Mouse (Mus musculus) intestine, embryonic 16.5 days (tissue): ENCODE measurements around the gene Gm36028. TPM values are rescaled to one million over a fixed set of nuclear protein-coding genes. Genes with fewer than 3 reads are reported as not detected.

Source experiments
- ATAC-seq: fragments of 200-750 bp; cut with Nextera tagmentation; 2 replicates; pipeline ENCODE4 v1.8.0; 2017; ENCODE audit warnings: moderate TSS enrichment, moderate library complexity
- H3K27ac ChIP-seq: fragments of 300-500 bp; sonication (generic); 2 replicates; pipeline ENCODE4 v1.5.1; 2014; ENCODE audit warnings: mild to moderate bottlenecking, low read length
- H3K27me3 ChIP-seq: fragments of 300-500 bp; sonication (generic); replicated peaks from 2 replicates; pipeline ENCODE4 v1.6.1; 2014; ENCODE audit warnings: low read length, control low read depth, mixed read lengths; ENCODE audit not compliant: control insufficient read depth, insufficient read depth
- H3K36me3 ChIP-seq: fragments of 300-500 bp; sonication (generic); 2 replicates; pipeline ENCODE4 v1.6.1; 2014; ENCODE audit warnings: low read length, control low read depth; ENCODE audit not compliant: control insufficient read depth, insufficient read depth
- H3K4me1 ChIP-seq: fragments of 300-500 bp; sonication (generic); 2 replicates; pipeline ENCODE4 v1.6.1; 2014; ENCODE audit warnings: low read length, control low read depth, mixed read lengths; ENCODE audit not compliant: control insufficient read depth, insufficient read depth
- H3K4me2 ChIP-seq: fragments of 300-500 bp; sonication (generic); 2 replicates; pipeline ENCODE4 v1.6.1; 2014; ENCODE audit warnings: low read depth, low read length, control low read depth
- H3K4me3 ChIP-seq: fragments of 300-500 bp; sonication (generic); 2 replicates; pipeline ENCODE4 v1.5.1; 2014; ENCODE audit warnings: mild to moderate bottlenecking, low read length
- H3K9ac ChIP-seq: fragments of 300-500 bp; sonication (generic); 2 replicates; pipeline ENCODE4 v1.6.1; 2014; ENCODE audit warnings: low read depth, low read length
- H3K9me3 ChIP-seq: fragments of 300-500 bp; sonication (generic); 2 replicates; pipeline ENCODE4 v1.6.1; 2016; ENCODE audit warnings: low read length, control low read depth; ENCODE audit not compliant: control insufficient read depth
- WGBS: fragments of 180-500 bp; shearing (Covaris S2); extraction: QIAGEN DNeasy Blood & Tissue Kit; methylation state at CpG from one replicate; pipeline ENCODE4 v1.1.7; 2014; 5-methylcytosine and 5-hydroxymethylcytosine counted together
- polyA plus RNA-seq: library from polyadenylated mRNA; unstranded; fragments of >200 nt; fragmentation: Nextera tagmentation; extraction: Ambion mirVana; gene quantifications from 2 replicates; pipeline ENCODE4 v1.2.1, GENCODE M21; 2015

The Gm36028 gene
- polyA plus RNA-seq, 1 experiment from 2014 or later, result 3.1 TPM

DNA sequence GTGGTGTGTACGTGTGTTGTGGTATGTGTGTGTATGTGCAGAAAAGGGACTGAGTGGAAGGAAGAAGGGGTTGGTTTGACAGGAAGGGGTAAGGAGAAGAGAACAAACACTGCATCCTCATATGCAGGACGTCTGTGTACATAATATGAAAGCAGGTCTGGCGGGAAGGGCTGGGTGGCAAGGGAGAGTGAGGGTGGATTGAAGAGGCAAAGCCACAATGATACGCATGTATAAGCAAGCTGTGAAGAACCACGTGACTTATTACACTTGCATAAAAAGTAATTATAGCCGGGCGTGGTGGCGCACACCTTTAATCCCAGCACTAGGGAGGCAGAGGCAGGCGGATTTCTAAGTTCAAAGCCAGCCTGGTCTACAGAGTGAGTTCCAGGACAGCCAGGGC lies 4.9 kb upstream of the Gm36028 start:
- no peaks in the 10 kb centered on the region for H3K36me3 ChIP-seq
- no peak overlapping the region for H3K4me3 ChIP-seq
- H3K4me2 ChIP-seq, result no peak overlapping the region
- no peak overlapping the region for H3K9ac ChIP-seq
- no peaks in the 10 kb centered on the region for H3K9me3 ChIP-seq
- H3K4me1 ChIP-seq, result peaks cover 6% of the 10 kb centered on the region
- H3K27ac ChIP-seq, result no peak overlapping the region
- no peak for ATAC-seq
- WGBS, result 80% methylated on average over 9 of the region's 9 CpGs
- H3K27me3 ChIP-seq, result no peaks in the 10 kb centered on the region

DNA sequence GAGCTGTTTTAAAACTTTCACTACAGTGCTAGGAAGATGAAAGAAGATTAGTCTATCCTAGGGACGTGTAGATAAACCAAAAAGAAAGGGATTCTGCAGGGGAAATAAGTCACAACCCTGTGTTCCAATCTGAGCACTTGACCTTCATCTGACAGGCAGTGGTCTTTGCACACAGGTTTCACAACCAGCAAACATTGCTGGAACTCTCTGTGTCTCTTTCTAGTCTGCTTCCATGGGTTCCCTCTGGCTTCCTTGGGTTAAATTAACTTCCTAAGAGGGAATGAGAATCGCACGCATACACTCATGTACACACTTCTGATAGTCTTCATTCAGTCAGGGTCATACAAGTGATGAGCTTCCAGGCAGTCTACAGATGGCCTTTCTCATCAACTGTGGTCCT lies 2.9 kb upstream of the Gm36028 start:
- ATAC-seq, result no peak
- Histone ChIP-seq H3K36me3 (no peaks in the 10 kb centered on the region), H3K9me3 (no peaks in the 10 kb centered on the region), H3K27me3 (no peaks in the 10 kb centered on the region), H3K9ac (no peak overlapping the region), H3K27ac (no peak overlapping the region), H3K4me1 (no peaks in the 10 kb centered on the region; the same call in 1 of the 2 replicates), H3K4me3 (no peak overlapping the region), H3K4me2 (no peak overlapping the region)
- WGBS, result 75% methylated on average over 3 of the region's 3 CpGs

DNA sequence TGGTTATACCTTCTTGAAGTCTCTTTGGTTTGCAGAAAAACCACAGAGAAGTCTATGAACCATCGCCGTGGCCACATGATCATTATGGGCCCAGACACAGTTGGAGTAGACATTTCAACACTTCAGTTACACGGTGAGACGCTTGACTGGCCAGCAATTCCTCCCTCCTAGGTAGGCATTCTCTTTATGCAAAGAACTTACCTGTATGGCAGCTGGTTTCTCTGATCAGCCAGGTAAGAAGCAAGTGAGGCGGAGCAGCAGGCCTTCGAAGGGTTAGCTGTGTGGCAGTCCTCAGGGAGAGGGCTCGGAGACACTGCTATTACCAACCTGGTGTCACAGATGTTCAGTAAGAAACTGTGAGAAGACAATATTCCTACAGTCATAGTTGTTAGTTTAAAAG lies 733 bp downstream of the Gm36028 start:
- Histone ChIP-seq H3K4me1 (no peaks in the 10 kb centered on the region), H3K27me3 (no peaks in the 10 kb centered on the region), H3K9ac (no peak overlapping the region), H3K27ac (no peak overlapping the region), H3K36me3 (no peaks in the 10 kb centered on the region), H3K4me3 (no peak overlapping the region), H3K9me3 (no peaks in the 10 kb centered on the region), H3K4me2 (no peak overlapping the region)
- ATAC-seq, result no peak
- WGBS, result 81% methylated on average over 7 of the region's 7 CpGs

DNA sequence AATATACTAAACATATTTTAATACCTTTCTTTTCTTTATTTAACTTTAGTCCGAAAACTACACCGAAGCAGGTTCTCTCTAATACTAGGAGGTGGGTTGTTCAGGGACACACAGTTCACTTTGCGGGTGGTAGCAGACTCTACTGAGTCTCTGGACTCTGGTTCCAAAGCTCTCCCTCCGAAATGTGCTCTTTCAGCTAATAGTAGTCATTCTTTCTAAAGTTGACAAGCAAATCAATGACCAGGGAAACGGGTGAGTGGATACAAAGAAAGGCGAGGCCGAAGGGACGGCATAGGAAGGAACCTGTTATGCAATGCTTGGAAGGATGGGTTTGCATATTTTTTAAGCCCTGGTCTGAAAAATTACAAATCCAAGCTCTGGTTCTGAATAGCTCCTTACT lies 3.5 kb downstream of the Gm36028 start:
- Histone ChIP-seq H3K27ac (no peak overlapping the region), H3K9ac (no peak overlapping the region), H3K4me1 (no peaks in the 10 kb centered on the region), H3K27me3 (no peaks in the 10 kb centered on the region), H3K4me2 (no peak overlapping the region), H3K36me3 (no peaks in the 10 kb centered on the region), H3K4me3 (no peak overlapping the region), H3K9me3 (no peaks in the 10 kb centered on the region)
- 66% methylated on average over 8 of the region's 8 CpGs for WGBS
- no peak for ATAC-seq

DNA sequence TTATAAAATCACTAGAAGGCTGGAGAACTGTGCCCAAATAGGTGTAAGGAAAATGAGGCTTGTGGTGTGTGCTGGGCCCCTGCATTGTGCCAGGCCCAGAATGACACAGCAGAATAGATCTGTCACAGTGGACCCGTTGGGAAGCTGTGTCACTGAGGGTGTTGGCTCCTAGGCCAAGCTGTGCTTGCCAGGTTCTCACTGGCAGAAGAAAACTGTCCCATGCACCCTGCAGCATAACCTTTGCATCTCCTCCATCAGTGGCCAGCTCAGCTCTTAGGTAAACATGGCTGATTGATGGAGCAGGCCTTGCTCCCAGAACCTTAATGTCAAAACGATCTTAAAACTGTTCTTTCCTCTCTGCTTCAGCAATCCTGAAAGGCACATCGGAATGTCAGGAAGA lies 4.6 kb downstream of the Gm36028 start:
- ATAC-seq, result no peak
- Histone ChIP-seq H3K27me3 (no peaks in the 10 kb centered on the region), H3K4me1 (no peaks in the 10 kb centered on the region), H3K36me3 (no peaks in the 10 kb centered on the region), H3K9me3 (no peaks in the 10 kb centered on the region), H3K4me3 (no peak overlapping the region), H3K4me2 (no peak overlapping the region), H3K27ac (no peak overlapping the region), H3K9ac (no peak overlapping the region)
- 42% methylated on average over 3 of the region's 3 CpGs for WGBS

DNA sequence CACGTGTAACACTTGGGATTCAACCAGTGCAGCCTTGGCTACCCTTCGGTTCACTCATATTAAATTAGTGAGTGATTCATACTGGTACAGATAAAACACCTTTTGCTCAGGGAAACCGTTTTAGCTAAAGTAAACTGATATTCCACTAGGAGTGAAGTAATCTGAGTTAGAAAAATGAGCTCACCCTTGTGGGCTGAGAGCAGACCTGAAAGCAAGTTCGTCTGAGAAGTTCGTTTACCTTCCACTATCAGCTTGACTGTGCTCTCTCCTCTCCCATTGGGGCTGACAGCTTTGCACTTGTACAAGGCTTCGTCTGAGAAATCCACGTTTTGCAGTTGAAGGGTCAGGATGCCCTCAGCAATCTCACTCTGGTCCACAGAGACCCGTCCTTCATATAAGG lies 5.4 kb downstream of the Gm36028 start:
- no peak for ATAC-seq
- WGBS, result 46% methylated on average over 8 of the region's 8 CpGs

DNA sequence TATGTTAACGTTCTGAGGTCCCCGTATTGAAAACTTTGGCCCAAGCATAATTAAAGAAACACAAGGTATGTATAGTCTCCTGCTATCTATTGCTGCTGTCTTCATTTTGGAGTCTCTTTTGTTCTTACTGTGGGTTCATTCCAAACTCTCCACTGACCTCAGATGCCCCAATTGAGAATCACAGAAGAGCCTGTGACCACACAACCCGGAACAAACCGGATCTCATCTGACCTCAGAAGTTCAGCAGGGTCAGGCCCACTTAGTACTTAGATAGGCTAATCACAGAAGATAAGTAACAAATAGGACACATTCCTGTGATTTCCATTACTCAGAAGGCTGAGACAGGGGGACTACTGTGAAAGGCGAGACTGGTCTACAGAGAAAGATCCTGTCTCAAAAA lies 6.4 kb downstream of the Gm36028 start:
- ATAC-seq, result no peak
- no peak overlapping the region for H3K9ac ChIP-seq
- 52% methylated on average over 5 of the region's 5 CpGs for WGBS
- H3K27me3 ChIP-seq, result no peaks in the 10 kb centered on the region
- no peak overlapping the region for H3K4me3 ChIP-seq
- H3K36me3 ChIP-seq, result no peaks in the 10 kb centered on the region
- H3K4me1 ChIP-seq, result no peaks in the 10 kb centered on the region
- H3K9me3 ChIP-seq, result no peaks in the 10 kb centered on the region
- no peak overlapping the region for H3K27ac ChIP-seq
- H3K4me2 ChIP-seq, result no peak overlapping the region

More for the DNA sequence above, 5.4 kb downstream of the Gm36028 start:
- H3K4me2 ChIP-seq, result no peak overlapping the region
- no peak overlapping the region for H3K27ac ChIP-seq
- H3K27me3 ChIP-seq, result no peaks in the 10 kb centered on the region
- H3K36me3 ChIP-seq, result no peaks in the 10 kb centered on the region
- no peak overlapping the region for H3K9ac ChIP-seq
- no peak overlapping the region for H3K4me3 ChIP-seq
- no peaks in the 10 kb centered on the region for H3K9me3 ChIP-seq
- no peaks in the 10 kb centered on the region for H3K4me1 ChIP-seq

DNA sequence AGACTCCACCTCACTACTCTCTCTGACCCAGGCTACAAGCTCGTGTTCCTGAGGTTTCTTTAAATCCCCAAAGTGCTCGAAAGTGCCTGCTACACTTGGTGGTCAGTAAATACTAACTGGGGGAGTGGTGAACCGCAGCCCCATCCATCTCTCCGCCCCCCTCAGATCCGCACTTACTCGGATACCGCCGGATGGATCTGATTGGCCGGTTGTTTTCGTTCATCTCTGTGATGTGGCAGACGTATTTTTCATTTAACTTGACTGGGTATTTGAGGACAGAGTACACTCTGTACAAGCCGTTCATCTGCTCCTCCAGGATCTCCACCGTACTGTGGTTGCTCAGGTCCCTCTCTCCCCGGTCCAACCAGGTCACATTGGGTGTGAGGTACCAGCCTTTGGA lies 6.9 kb downstream of the Gm36028 start:
- no peak for ATAC-seq
- WGBS, result 69% methylated on average over 14 of the region's 14 CpGs
- no peaks in the 10 kb centered on the region for H3K36me3 ChIP-seq
- H3K9me3 ChIP-seq, result no peaks in the 10 kb centered on the region
- H3K4me3 ChIP-seq, result no peak overlapping the region
- H3K27ac ChIP-seq, result no peak overlapping the region
- no peak overlapping the region for H3K9ac ChIP-seq
- no peaks in the 10 kb centered on the region for H3K4me1 ChIP-seq
- H3K4me2 ChIP-seq, result no peak overlapping the region
- no peaks in the 10 kb centered on the region for H3K27me3 ChIP-seq

DNA sequence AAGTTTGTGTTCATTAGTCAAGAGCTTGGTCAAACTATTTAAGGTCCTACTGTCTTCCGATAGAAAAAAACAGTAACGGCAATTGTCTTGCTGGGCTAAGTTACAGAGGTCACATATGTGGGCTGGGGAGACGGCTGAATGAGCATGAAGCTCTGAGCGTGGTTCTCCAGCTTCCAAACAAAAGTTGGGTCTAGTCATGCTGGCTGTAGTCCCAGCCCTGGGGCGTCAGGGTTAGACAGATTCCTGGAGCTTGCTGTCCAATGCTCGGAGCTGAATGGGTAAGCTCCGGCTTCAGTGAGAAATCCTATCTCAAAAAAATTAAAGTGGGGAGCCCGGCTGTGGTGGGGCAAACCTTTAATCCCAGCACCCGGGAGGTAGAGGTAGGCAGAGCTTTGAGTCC lies 7.7 kb downstream of the Gm36028 start:
- 66% methylated on average over 9 of the region's 9 CpGs for WGBS
- no peak overlapping the region for H3K4me3 ChIP-seq
- ATAC-seq, result no peak
- no peaks in the 10 kb centered on the region for H3K27me3 ChIP-seq
- H3K4me2 ChIP-seq, result no peak overlapping the region
- no peaks in the 10 kb centered on the region for H3K9me3 ChIP-seq
- H3K4me1 ChIP-seq, result no peaks in the 10 kb centered on the region
- no peaks in the 10 kb centered on the region for H3K36me3 ChIP-seq
- H3K27ac ChIP-seq, result no peak overlapping the region
- H3K9ac ChIP-seq, result no peak overlapping the region

DNA sequence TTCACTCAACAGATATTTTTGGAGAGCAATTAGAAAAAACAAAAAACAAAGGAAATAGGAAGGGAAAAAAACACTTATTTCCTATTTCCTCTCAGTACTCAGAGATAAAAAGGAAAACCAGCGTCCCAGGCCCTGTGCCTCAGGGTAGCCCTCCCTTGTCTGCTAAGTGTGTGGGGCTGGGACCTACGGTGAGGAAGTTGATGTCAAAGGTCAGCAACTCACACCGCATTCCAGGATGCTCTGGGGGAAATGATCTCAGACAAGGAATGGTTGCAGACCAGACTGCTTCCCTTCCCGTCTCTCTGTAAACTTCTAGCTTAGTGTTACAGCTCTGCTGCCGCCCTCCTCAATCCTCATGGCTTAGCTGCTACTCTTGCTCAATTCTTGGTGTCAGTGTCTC lies 9.6 kb downstream of the Gm36028 start:
- no peak overlapping the region for H3K4me3 ChIP-seq
- H3K4me2 ChIP-seq, result no peak overlapping the region
- H3K36me3 ChIP-seq, result no peaks in the 10 kb centered on the region
- H3K4me1 ChIP-seq, result 0 out of 2 replicates have a peak, but pooled peaks cover 2% of the 10 kb centered on the region
- no peaks in the 10 kb centered on the region for H3K27me3 ChIP-seq
- no peaks in the 10 kb centered on the region for H3K9me3 ChIP-seq
- H3K9ac ChIP-seq, result no peak overlapping the region
- 33% methylated on average over 5 of the region's 5 CpGs for WGBS
- H3K27ac ChIP-seq, result no peak overlapping the region
- peak; percentile 40; the same call in 1 of the 2 replicates for ATAC-seq
